Mouse (Mus musculus): ENCODE measurements around the gene Prss53. TPM values are rescaled to one million over a fixed set of nuclear protein-coding genes. Genes with fewer than 3 reads are reported as not detected.

Prss53 gene
- total and polyA plus RNA-seq, 3 experiments: 0.76 to 3.8 (median 1.2) TPM

- WGBS: 57% methylated on average over 13 of the region's 13 CpGs
- H3K4me3 ChIP-seq: no peak overlapping the region
- H3K79me2 ChIP-seq (replicated peaks; ENCODE audit: control insufficient read depth, insufficient read depth, low read length): no peaks in the 10 kb centered on the region
- no peaks in the 10 kb centered on the region; the same call in 1 of the 2 replicates for H3K4me1 ChIP-seq (ENCODE audit: control insufficient read depth, insufficient read depth, low read length)
- no peak overlapping the region for H3K9ac ChIP-seq (ENCODE audit: low read depth, low read length)
- DNase-seq: no peak
- H3K27ac ChIP-seq: no peak overlapping the region
- no peaks in the 10 kb centered on the region for H3K36me3 ChIP-seq (ENCODE audit: control insufficient read depth, insufficient read depth, low read length)
- intact Hi-C loops (cut with DNase I): no loop called here
- TF ChIP-seq EP300 (IDR thresholded peaks at IDR 0.05; ENCODE audit: insufficient read depth, low read depth, low read length) (no peak), CTCF (IDR thresholded peaks at IDR 0.05) (no peak), POLR2A (IDR thresholded peaks at IDR 0.05; ENCODE audit: insufficient read depth, low read depth, low read length) (no peak)
- peaks cover 2% of the 10 kb centered on the region; the same call in 1 of the 2 replicates for H3K27me3 ChIP-seq (ENCODE audit: control insufficient read depth, insufficient read depth, low read length)
These were observed 41.7 kb upstream of the Prss53 start for GRCm38 (mm10) chr7:127932273-127933031.

- Histone ChIP-seq H3K27ac (no peak overlapping the region), H3K9ac (ENCODE audit: low read depth, low read length) (no peak overlapping the region), H3K27me3 (ENCODE audit: control insufficient read depth, insufficient read depth, low read length) (peaks cover 2% of the 10 kb centered on the region; the same call in 1 of the 2 replicates), H3K4me1 (ENCODE audit: control insufficient read depth, insufficient read depth, low read length) (no peaks in the 10 kb centered on the region; the same call in 1 of the 2 replicates), H3K79me2 (replicated peaks; ENCODE audit: control insufficient read depth, insufficient read depth, low read length) (no peaks in the 10 kb centered on the region), H3K36me3 (ENCODE audit: control insufficient read depth, insufficient read depth, low read length) (no peaks in the 10 kb centered on the region), H3K4me3 (no peak overlapping the region)
- no peak for TF ChIP-seq POLR2A (IDR thresholded peaks at IDR 0.05; ENCODE audit: insufficient read depth, low read depth, low read length)
- intact Hi-C loops (cut with DNase I): no loop called here
- 33% methylated on average over 13 of the region's 13 CpGs for WGBS
- peak in 1 of 2 experiments; percentile 48 for DNase-seq
These were observed 40.8 kb upstream of the Prss53 start for GRCm38 (mm10) chr7:127931351-127932135.

GRCm38 (mm10) chr7:127930636-127931035, 39.9 kb upstream of the Prss53 start:
- intact Hi-C loops (cut with DNase I): no loop called here
- TF ChIP-seq EP300 (IDR thresholded peaks at IDR 0.05; ENCODE audit: insufficient read depth, low read depth, low read length) (no peak), CTCF (IDR thresholded peaks at IDR 0.05) (no peak), POLR2A (IDR thresholded peaks at IDR 0.05; ENCODE audit: insufficient read depth, low read depth, low read length) (no peak)
- no peaks in the 10 kb centered on the region; the same call in 1 of the 2 replicates for H3K4me1 ChIP-seq (ENCODE audit: control insufficient read depth, insufficient read depth, low read length)
- H3K27me3 ChIP-seq (ENCODE audit: control insufficient read depth, insufficient read depth, low read length): peaks cover 2% of the 10 kb centered on the region; the same call in 1 of the 2 replicates
- no peaks in the 10 kb centered on the region for H3K79me2 ChIP-seq (replicated peaks; ENCODE audit: control insufficient read depth, insufficient read depth, low read length)
- WGBS: 89% methylated on average over 5 of the region's 5 CpGs
- no peak overlapping the region for H3K27ac ChIP-seq
- H3K9ac ChIP-seq (ENCODE audit: low read depth, low read length): no peak overlapping the region
- no peak for DNase-seq
- no peak overlapping the region for H3K4me3 ChIP-seq
- H3K36me3 ChIP-seq (ENCODE audit: control insufficient read depth, insufficient read depth, low read length): no peaks in the 10 kb centered on the region

GRCm38 (mm10) chr7:127929923-127930322, 39.2 kb upstream of the Prss53 start, which contains the start of gene Prss8:
TSS of gene Prss8 (minus strand) at chr7:127930104.
- TF ChIP-seq EP300 (IDR thresholded peaks at IDR 0.05; ENCODE audit: insufficient read depth, low read depth, low read length) (no peak), CTCF (IDR thresholded peaks at IDR 0.05) (no peak)
- Histone ChIP-seq H3K27ac (no peak within 1 kb of the TSS), H3K4me1 (ENCODE audit: control insufficient read depth, insufficient read depth, low read length) (no peaks in the 10 kb centered on the region; the same call in 1 of the 2 replicates), H3K27me3 (ENCODE audit: control insufficient read depth, insufficient read depth, low read length) (peaks cover 2% of the 10 kb centered on the region; the same call in 1 of the 2 replicates), H3K9ac (ENCODE audit: low read depth, low read length) (no peak within 1 kb of the TSS), H3K36me3 (ENCODE audit: control insufficient read depth, insufficient read depth, low read length) (no peaks in the 10 kb centered on the region), H3K4me3 (no peak within 1 kb of the TSS), H3K79me2 (replicated peaks; ENCODE audit: control insufficient read depth, insufficient read depth, low read length) (no peaks in the 10 kb centered on the region)
- DNase-seq: no peak
- 41% methylated on average over 6 of the region's 6 CpGs for WGBS
- intact Hi-C loops (cut with DNase I): no loop called here

GRCm38 (mm10) chr7:127928596-127928995, 37.8 kb upstream of the Prss53 start:
- H3K36me3 ChIP-seq (ENCODE audit: control insufficient read depth, insufficient read depth, low read length): no peaks in the 10 kb centered on the region
- DNase-seq: no peak
- intact Hi-C loops (cut with DNase I): no loop called here
- peaks cover 2% of the 10 kb centered on the region; the same call in 1 of the 2 replicates for H3K27me3 ChIP-seq (ENCODE audit: control insufficient read depth, insufficient read depth, low read length)
- no peak overlapping the region for H3K4me3 ChIP-seq
- no peaks in the 10 kb centered on the region for H3K79me2 ChIP-seq (replicated peaks; ENCODE audit: control insufficient read depth, insufficient read depth, low read length)
- TF ChIP-seq EP300 (IDR thresholded peaks at IDR 0.05; ENCODE audit: insufficient read depth, low read depth, low read length) (no peak), POLR2A (IDR thresholded peaks at IDR 0.05; ENCODE audit: insufficient read depth, low read depth, low read length) (no peak), CTCF (IDR thresholded peaks at IDR 0.05) (no peak)
- H3K9ac ChIP-seq (ENCODE audit: low read depth, low read length): no peak overlapping the region
- no peaks in the 10 kb centered on the region for H3K4me1 ChIP-seq (ENCODE audit: control insufficient read depth, insufficient read depth, low read length)
- no peak overlapping the region for H3K27ac ChIP-seq
- WGBS: 46% methylated on average over 5 of the region's 5 CpGs

- Histone ChIP-seq H3K9ac (ENCODE audit: low read depth, low read length) (no peak overlapping the region), H3K79me2 (replicated peaks; ENCODE audit: control insufficient read depth, insufficient read depth, low read length) (no peaks in the 10 kb centered on the region), H3K27ac (no peak overlapping the region), H3K4me1 (ENCODE audit: control insufficient read depth, insufficient read depth, low read length) (no peaks in the 10 kb centered on the region), H3K36me3 (ENCODE audit: control insufficient read depth, insufficient read depth, low read length) (no peaks in the 10 kb centered on the region), H3K27me3 (ENCODE audit: control insufficient read depth, insufficient read depth, low read length) (peaks cover 2% of the 10 kb centered on the region; the same call in 1 of the 2 replicates), H3K4me3 (no peak overlapping the region)
- TF ChIP-seq EP300 (IDR thresholded peaks at IDR 0.05; ENCODE audit: insufficient read depth, low read depth, low read length) (no peak), POLR2A (IDR thresholded peaks at IDR 0.05; ENCODE audit: insufficient read depth, low read depth, low read length) (no peak), CTCF (IDR thresholded peaks at IDR 0.05) (no peak)
- WGBS: 90% methylated on average over 11 of the region's 11 CpGs
- DNase-seq: no peak
- intact Hi-C loops (cut with DNase I): no loop called here
These were observed 37.0 kb upstream of the Prss53 start for GRCm38 (mm10) chr7:127927726-127928125.

Data from heart, adult 2 months (tissue).